Mouse (Mus musculus) adipocyte (in vitro differentiated cells): ENCODE data around the gene Prkaca.
A peak's percentile ranks its signal among the peaks of the same experiment; 100 is the strongest.

Experiments
- DNase-seq: peaks from one replicate; pipeline ENCODE4 v3.0.0-alpha.2; 2016; ENCODE audit warnings: low spot score

Prkaca gene

GRCm38 (mm10) chr8:84039050-84039449 lies 66.3 kb downstream of the Prkaca start:
- DNase-seq = peak; percentile 78

GRCm38 (mm10) chr8:84042066-84042947 lies 69.5 kb downstream of the Prkaca start, which contains the start of gene Il27ra:
Gene Il27ra (minus strand): TSS chr8:84042589.
- DNase-seq = no peak

- DNase-seq = no peak
Measured at GRCm38 (mm10) chr8:84042948-84043342, 70.2 kb downstream of the Prkaca start.

GRCm38 (mm10) chr8:84044103-84044502 lies 71.3 kb downstream of the Prkaca start:
- DNase-seq = no peak

DNA sequence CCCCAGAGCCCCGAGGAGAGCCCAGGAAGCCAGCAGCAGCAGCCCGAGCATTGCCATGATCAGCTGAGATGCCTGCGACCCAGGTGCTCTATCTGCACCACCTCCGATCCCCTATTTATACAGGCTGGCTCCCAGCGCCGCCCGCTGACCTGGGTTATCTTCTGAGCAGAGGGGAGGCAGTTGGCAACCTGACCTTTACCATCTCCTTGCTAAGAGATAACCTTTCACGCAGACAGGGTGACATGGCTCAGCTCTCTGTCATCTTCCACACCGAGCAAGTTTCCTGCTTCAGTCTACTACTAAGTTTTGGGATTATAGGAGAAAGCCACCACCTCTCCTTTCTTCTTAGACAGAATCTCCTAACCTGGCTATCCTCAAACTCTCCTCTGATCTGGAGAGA lies 72.1 kb downstream of the Prkaca start, which contains the start of gene Rln3:
Rln3 (minus strand) TSS at position 101 of the 400 bp plus-strand sequence.
- no peak for DNase-seq
